Mouse (Mus musculus): Measurements from ENCODE around the gene Cdca5. TPM values are rescaled to one million over a fixed set of nuclear protein-coding genes. Genes with fewer than 3 reads are reported as not detected.
"Not testable (repeated sequence)": the region's sequence is repeated elsewhere in the genome, so short reads cannot be mapped to it uniquely, and the experiment has no call there.

The Cdca5 gene
- polyA plus RNA-seq (2015; fragmentation: Nextera tagmentation; extraction: Ambion mirVana), result 32.3 and 32.9 TPM in 2 replicates

GRCm38 (mm10) chr19:6084478-6085248, at the start of gene Cdca5, which contains the start of gene Zfpl1:
TSS of gene Cdca5 (plus strand) at chr19:6084983.
TSS of gene Zfpl1 (minus strand) at chr19:6084956.
- WGBS, result under 1% methylated on average over 58 of the region's 58 CpGs

GRCm38 (mm10) chr19:6035966-6036585, 48.7 kb upstream of the Cdca5 start:
- Histone ChIP-seq H3K27ac (no peak overlapping the region), H3K27me3 (replicated peaks) (no peaks in the 10 kb centered on the region), H3K36me3 (no peaks in the 10 kb centered on the region), H3K9ac (no peak overlapping the region), H3K4me2 (replicated peaks) (no peak overlapping the region), H3K4me3 (replicated peaks) (no peak overlapping the region), H3K9me3 (no peaks in the 10 kb centered on the region), H3K4me1 (replicated peaks) (no peaks in the 10 kb centered on the region)
- 72% methylated on average over 9 of the region's 9 CpGs for WGBS
- 0 out of 2 replicates have a peak, but pooled peaks have one; percentile 15 for ATAC-seq

More at GRCm38 (mm10) chr19:6084478-6085248, at the start of gene Cdca5, which contains the start of gene Zfpl1:
- Histone ChIP-seq H3K36me3 (peaks cover 26% of the 10 kb centered on the region), H3K27ac (peak within 1 kb of the TSS; percentile 54), H3K4me3 (replicated peaks) (peak within 1 kb of the TSS; percentile 65), H3K27me3 (replicated peaks) (no peaks in the 10 kb centered on the region), H3K9me3 (no peaks in the 10 kb centered on the region), H3K4me1 (replicated peaks) (peaks cover 10% of the 10 kb centered on the region), H3K4me2 (replicated peaks) (peak within 1 kb of the TSS; percentile 75), H3K9ac (peak within 1 kb of the TSS; percentile 62)
- ATAC-seq, result peak; percentile 94

DNA sequence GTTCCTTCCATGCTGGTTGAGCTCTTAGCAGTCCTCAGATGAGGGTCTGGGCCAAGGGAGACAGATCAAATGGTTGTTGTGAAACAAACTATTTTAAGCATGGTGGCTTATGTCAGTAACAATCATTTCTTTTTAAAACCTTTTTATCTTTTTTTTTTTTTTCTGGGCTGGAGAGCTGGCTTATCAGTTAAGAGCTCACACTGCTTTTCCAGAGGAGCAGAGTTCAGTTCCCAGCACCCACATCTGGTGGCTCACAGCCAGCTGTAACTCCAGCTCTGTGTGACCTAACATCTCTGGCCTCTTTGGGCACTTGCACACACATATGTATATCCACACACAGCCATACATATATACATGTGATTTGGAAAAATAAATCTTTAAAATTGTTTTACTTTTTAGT, 47.1 kb upstream of the Cdca5 start:
- no peak for ATAC-seq
- Histone ChIP-seq H3K27ac (no peak overlapping the region), H3K4me1 (replicated peaks) (no peaks in the 10 kb centered on the region), H3K36me3 (no peaks in the 10 kb centered on the region), H3K9me3 (no peaks in the 10 kb centered on the region), H3K4me2 (replicated peaks) (no peak overlapping the region), H3K9ac (no peak overlapping the region), H3K27me3 (replicated peaks) (no peaks in the 10 kb centered on the region), H3K4me3 (replicated peaks) (no peak overlapping the region)

GRCm38 (mm10) chr19:6038326-6038725, 46.5 kb upstream of the Cdca5 start:
- Histone ChIP-seq H3K4me1 (replicated peaks) (no peaks in the 10 kb centered on the region), H3K36me3 (no peaks in the 10 kb centered on the region), H3K27ac (no peak overlapping the region), H3K27me3 (replicated peaks) (no peaks in the 10 kb centered on the region), H3K9me3 (no peaks in the 10 kb centered on the region), H3K4me2 (replicated peaks) (no peak overlapping the region), H3K9ac (no peak overlapping the region), H3K4me3 (replicated peaks) (no peak overlapping the region)
- 85% methylated on average over 7 of the region's 7 CpGs for WGBS
- ATAC-seq, result no peak

DNA sequence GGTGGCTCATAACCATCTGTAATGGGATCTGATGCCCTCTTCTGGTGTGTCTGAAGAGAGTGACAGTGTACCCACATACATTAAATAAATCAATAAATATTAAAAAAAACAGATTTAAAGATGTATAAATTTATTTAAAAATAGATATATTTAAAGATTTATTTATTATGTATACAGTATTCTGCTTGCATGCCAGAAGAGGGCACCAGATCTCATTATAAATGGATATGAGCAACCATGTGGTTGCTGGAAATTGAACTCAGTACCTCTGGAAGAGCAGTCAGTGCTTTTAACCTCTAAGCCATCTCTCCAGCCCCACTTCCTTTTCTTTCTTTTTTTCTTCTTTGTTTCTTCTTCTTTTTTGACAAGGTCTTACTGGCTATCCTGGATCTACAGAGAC, 44.8 kb upstream of the Cdca5 start:
- Histone ChIP-seq H3K4me1 (replicated peaks) (peaks cover under 1% of the 10 kb centered on the region; the same call in 1 of the 2 replicates), H3K4me3 (replicated peaks) (no peak overlapping the region), H3K4me2 (replicated peaks) (no peak overlapping the region), H3K9ac (no peak overlapping the region), H3K27me3 (replicated peaks) (no peaks in the 10 kb centered on the region), H3K27ac (no peak overlapping the region), H3K9me3 (no peaks in the 10 kb centered on the region), H3K36me3 (no peaks in the 10 kb centered on the region)
- ATAC-seq, result no peak

DNA sequence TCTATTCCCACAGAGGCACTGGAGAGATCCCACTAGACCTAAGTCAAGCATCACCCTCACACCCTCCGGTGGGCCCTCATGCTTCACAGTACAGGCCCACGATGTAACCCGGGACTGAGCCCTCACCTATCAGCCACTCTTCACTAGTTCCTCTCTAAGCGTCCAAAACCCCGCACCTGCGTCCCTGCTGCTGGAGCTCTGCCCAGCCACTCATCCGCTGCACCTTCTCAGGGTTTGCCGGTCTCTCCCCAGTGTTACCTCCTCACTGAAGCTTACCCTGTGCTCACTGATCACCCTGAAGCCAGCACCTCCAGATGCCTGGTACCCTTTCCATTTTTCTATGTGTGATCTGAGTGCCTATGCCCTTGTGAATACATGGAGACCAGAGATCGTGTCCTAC, 42.5 kb upstream of the Cdca5 start:
- ATAC-seq, result no peak
- H3K9me3 ChIP-seq, result no peaks in the 10 kb centered on the region
- H3K27me3 ChIP-seq (replicated peaks), result no peaks in the 10 kb centered on the region
- peaks cover 4% of the 10 kb centered on the region; the same call in 1 of the 2 replicates for H3K4me1 ChIP-seq (replicated peaks)
- H3K27ac ChIP-seq, result no peak overlapping the region
- WGBS, result 89% methylated on average over 9 of the region's 9 CpGs
- no peak overlapping the region for H3K4me3 ChIP-seq (replicated peaks)
- H3K36me3 ChIP-seq, result no peaks in the 10 kb centered on the region
- no peak overlapping the region for H3K4me2 ChIP-seq (replicated peaks)
- H3K9ac ChIP-seq, result no peak overlapping the region

- not testable (repeated sequence) for H3K4me3 ChIP-seq (replicated peaks); ATAC-seq; H3K27me3 ChIP-seq (replicated peaks); H3K9me3 ChIP-seq; H3K4me2 ChIP-seq (replicated peaks); H3K36me3 ChIP-seq; H3K27ac ChIP-seq; H3K9ac ChIP-seq
- H3K4me1 ChIP-seq (replicated peaks), result peaks cover 17% of the 10 kb centered on the region
- WGBS, result 47% methylated on average over 4 of the region's 4 CpGs
Observed at GRCm38 (mm10) chr19:6044102-6044501, 40.7 kb upstream of the Cdca5 start.

GRCm38 (mm10) chr19:6045366-6046293, 39.2 kb upstream of the Cdca5 start:
- peak overlapping the region; percentile 98 for H3K27ac ChIP-seq
- 15% methylated on average over 20 of the region's 20 CpGs for WGBS
- peaks cover 17% of the 10 kb centered on the region for H3K4me1 ChIP-seq (replicated peaks)
- peak overlapping the region; percentile 83 for H3K4me3 ChIP-seq (replicated peaks)
- no peaks in the 10 kb centered on the region for H3K27me3 ChIP-seq (replicated peaks)
- peaks cover 24% of the 10 kb centered on the region for H3K36me3 ChIP-seq
- H3K9ac ChIP-seq, result peak overlapping the region; percentile 79
- peak; percentile 50 for ATAC-seq
- H3K9me3 ChIP-seq, result no peaks in the 10 kb centered on the region
- H3K4me2 ChIP-seq (replicated peaks), result peak overlapping the region; percentile 89

GRCm38 (mm10) chr19:6046294-6047153, 38.3 kb upstream of the Cdca5 start, which contains the start of gene Syvn1:
TSS of gene Syvn1 (plus strand) at chr19:6046576.
- peak within 1 kb of the TSS; percentile 89 for H3K4me2 ChIP-seq (replicated peaks)

GRCm38 (mm10) chr19:6047154-6047898, 37.5 kb upstream of the Cdca5 start:
- WGBS, result 1% methylated on average over 44 of the region's 44 CpGs
- Histone ChIP-seq H3K27ac (peak overlapping the region; percentile 98), H3K9me3 (no peaks in the 10 kb centered on the region), H3K4me2 (replicated peaks) (peak overlapping the region; percentile 89), H3K9ac (peak overlapping the region; percentile 79), H3K4me1 (replicated peaks) (peaks cover 17% of the 10 kb centered on the region), H3K4me3 (replicated peaks) (peak overlapping the region; percentile 83), H3K36me3 (peaks cover 40% of the 10 kb centered on the region), H3K27me3 (replicated peaks) (no peaks in the 10 kb centered on the region)
- peak; percentile 37 for ATAC-seq

More at GRCm38 (mm10) chr19:6046294-6047153, 38.3 kb upstream of the Cdca5 start, which contains the start of gene Syvn1:
- Histone ChIP-seq H3K4me1 (replicated peaks) (peaks cover 17% of the 10 kb centered on the region), H3K27ac (peak within 1 kb of the TSS; percentile 98), H3K9me3 (no peaks in the 10 kb centered on the region), H3K4me3 (replicated peaks) (peak within 1 kb of the TSS; percentile 83), H3K27me3 (replicated peaks) (no peaks in the 10 kb centered on the region), H3K36me3 (peaks cover 33% of the 10 kb centered on the region), H3K9ac (peak within 1 kb of the TSS; percentile 79)
- WGBS, result under 1% methylated on average over 65 of the region's 65 CpGs
- peak; percentile 95 for ATAC-seq

- 84% methylated on average over 8 of the region's 8 CpGs for WGBS
- Histone ChIP-seq H3K9ac (peak overlapping the region; percentile 79), H3K4me2 (replicated peaks) (peak overlapping the region; percentile 89), H3K36me3 (peaks cover 44% of the 10 kb centered on the region), H3K27ac (no peak overlapping the region), H3K27me3 (replicated peaks) (no peaks in the 10 kb centered on the region), H3K4me3 (replicated peaks) (peak overlapping the region; percentile 83), H3K9me3 (no peaks in the 10 kb centered on the region), H3K4me1 (replicated peaks) (peaks cover 17% of the 10 kb centered on the region)
- no peak for ATAC-seq
Observed at GRCm38 (mm10) chr19:6047899-6048166, 37.0 kb upstream of the Cdca5 start.
